Mouse (Mus musculus) embryonic facial prominence, embryonic 14.5 days (tissue): ENCODE measurements around the gene Cacng2. TPM values are rescaled to one million over a fixed set of nuclear protein-coding genes. Genes with fewer than 3 reads are reported as not detected.

Experiments used
- ATAC-seq: fragments of 200-750 bp; cut with Nextera tagmentation; 2 replicates; pipeline ENCODE4 v1.8.0; 2017; ENCODE audit warnings: low read depth, moderate number of reproducible peaks, moderate TSS enrichment
- DNase-seq: peaks from one replicate; pipeline ENCODE4 v3.0.0-alpha.2; 2015; ENCODE audit warnings: low spot score
- H3K27ac ChIP-seq: fragments of 300-500 bp; sonication (generic); replicated peaks from 2 replicates; pipeline ENCODE4 v1.5.1; 2014; ENCODE audit warnings: low read depth, mild to moderate bottlenecking, low read length, moderate library complexity
- H3K27me3 ChIP-seq: fragments of 300-500 bp; sonication (generic); replicated peaks from 2 replicates; pipeline ENCODE4 v1.6.1; 2014; ENCODE audit warnings: low read length; ENCODE audit not compliant: control insufficient read depth, insufficient read depth
- H3K36me3 ChIP-seq: fragments of 300-500 bp; sonication (generic); 2 replicates; pipeline ENCODE4 v1.6.1; 2014; ENCODE audit warnings: low read length, mixed read lengths; ENCODE audit not compliant: control insufficient read depth, insufficient read depth
- H3K4me1 ChIP-seq: fragments of 300-500 bp; sonication (generic); 2 replicates; pipeline ENCODE4 v1.6.1; 2014; ENCODE audit warnings: antibody characterized with exemption, low read length; ENCODE audit not compliant: control insufficient read depth, insufficient read depth
- H3K4me2 ChIP-seq: fragments of 300-500 bp; sonication (generic); 2 replicates; pipeline ENCODE4 v1.6.1; 2014; ENCODE audit warnings: low read depth, mild to moderate bottlenecking, low read length, moderate library complexity, mixed read lengths
- H3K4me3 ChIP-seq: fragments of 300-500 bp; sonication (generic); 2 replicates; pipeline ENCODE4 v1.5.1; 2014; ENCODE audit warnings: low read depth, mild to moderate bottlenecking, low read length
- H3K9ac ChIP-seq: fragments of 300-500 bp; sonication (generic); 2 replicates; pipeline ENCODE4 v1.6.1; 2014; ENCODE audit warnings: low read depth, mild to moderate bottlenecking, low read length, moderate library complexity, mixed read lengths
- H3K9me3 ChIP-seq: fragments of 300-500 bp; sonication (generic); 2 replicates; pipeline ENCODE4 v1.6.1; 2016; ENCODE audit warnings: low read length; ENCODE audit not compliant: control insufficient read depth
- WGBS: fragments of 180-500 bp; shearing (Covaris S2); extraction: QIAGEN DNeasy Blood & Tissue Kit; methylation state at CpG from one replicate; pipeline ENCODE4 v1.1.7; 2014; 5-methylcytosine and 5-hydroxymethylcytosine counted together
- polyA plus RNA-seq: library from polyadenylated mRNA; unstranded; fragments of >200 nt; fragmentation: Nextera tagmentation; extraction: Ambion mirVana; gene quantifications from 2 replicates; pipeline ENCODE4 v1.2.1, GENCODE M21; 2014

Gene Cacng2
- polyA plus RNA-seq, 1 experiment from 2014 or later: 0.13 TPM

GRCm38 (mm10) chr15:78050682-78051081 lies 69.1 kb downstream of the Cacng2 start:
- Histone ChIP-seq H3K27me3 (no peaks in the 10 kb centered on the region), H3K27ac (no peak overlapping the region), H3K4me1 (no peaks in the 10 kb centered on the region), H3K9ac (no peak overlapping the region), H3K4me2 (no peak overlapping the region), H3K9me3 (no peaks in the 10 kb centered on the region), H3K4me3 (no peak overlapping the region), H3K36me3 (no peaks in the 10 kb centered on the region)
- DNase-seq: no peak
- 86% methylated on average over 10 of the region's 10 CpGs for WGBS
- ATAC-seq: no peak

- DNase-seq: no peak
- WGBS: 70% methylated on average over 2 of the region's 2 CpGs
- Histone ChIP-seq H3K9ac (no peak overlapping the region), H3K9me3 (no peaks in the 10 kb centered on the region), H3K27ac (no peak overlapping the region), H3K36me3 (no peaks in the 10 kb centered on the region), H3K27me3 (no peaks in the 10 kb centered on the region), H3K4me1 (no peaks in the 10 kb centered on the region), H3K4me2 (no peak overlapping the region), H3K4me3 (no peak overlapping the region)
- ATAC-seq: no peak
Measured at GRCm38 (mm10) chr15:78049933-78050332, 69.9 kb downstream of the Cacng2 start.

GRCm38 (mm10) chr15:78045842-78046241 lies 74.0 kb downstream of the Cacng2 start:
- H3K9ac ChIP-seq: no peak overlapping the region
- no peak for ATAC-seq
- H3K27ac ChIP-seq: no peak overlapping the region
- H3K9me3 ChIP-seq: no peaks in the 10 kb centered on the region
- WGBS: 66% methylated on average over 7 of the region's 7 CpGs
- H3K4me2 ChIP-seq: no peak overlapping the region
- H3K4me1 ChIP-seq: no peaks in the 10 kb centered on the region
- H3K27me3 ChIP-seq: no peaks in the 10 kb centered on the region
- no peak for DNase-seq
- no peaks in the 10 kb centered on the region for H3K36me3 ChIP-seq
- no peak overlapping the region for H3K4me3 ChIP-seq

- DNase-seq (no peak), ATAC-seq (no peak)
- Histone ChIP-seq H3K36me3 (no peaks in the 10 kb centered on the region), H3K4me1 (no peaks in the 10 kb centered on the region), H3K9ac (no peak overlapping the region), H3K27me3 (no peaks in the 10 kb centered on the region), H3K4me3 (no peak overlapping the region), H3K4me2 (no peak overlapping the region), H3K27ac (no peak overlapping the region), H3K9me3 (no peaks in the 10 kb centered on the region)
- WGBS: 65% methylated on average over 7 of the region's 7 CpGs
Measured at GRCm38 (mm10) chr15:78045314-78045713, 74.5 kb downstream of the Cacng2 start.

- Histone ChIP-seq H3K4me1 (no peaks in the 10 kb centered on the region), H3K36me3 (no peaks in the 10 kb centered on the region), H3K4me2 (no peak overlapping the region), H3K27ac (no peak overlapping the region), H3K9ac (no peak overlapping the region), H3K4me3 (no peak overlapping the region), H3K27me3 (no peaks in the 10 kb centered on the region), H3K9me3 (no peaks in the 10 kb centered on the region)
- 75% methylated on average over 6 of the region's 6 CpGs for WGBS
- DNase-seq: no peak
- no peak for ATAC-seq
Measured at GRCm38 (mm10) chr15:78044826-78045225, 75.0 kb downstream of the Cacng2 start.

- no peaks in the 10 kb centered on the region for H3K36me3 ChIP-seq
- no peaks in the 10 kb centered on the region for H3K27me3 ChIP-seq
- WGBS: 90% methylated on average over 8 of the region's 8 CpGs
- H3K4me1 ChIP-seq: no peaks in the 10 kb centered on the region
- no peaks in the 10 kb centered on the region for H3K9me3 ChIP-seq
- no peak overlapping the region for H3K27ac ChIP-seq
- no peak overlapping the region for H3K9ac ChIP-seq
- ATAC-seq (no peak), DNase-seq (no peak)
- H3K4me3 ChIP-seq: no peak overlapping the region
- no peak overlapping the region for H3K4me2 ChIP-seq
Measured at GRCm38 (mm10) chr15:78042706-78043105, 77.1 kb downstream of the Cacng2 start.

GRCm38 (mm10) chr15:78037626-78038025 lies 82.2 kb downstream of the Cacng2 start:
- ATAC-seq (no peak), DNase-seq (no peak)
- Histone ChIP-seq H3K4me2 (no peak overlapping the region), H3K27me3 (no peaks in the 10 kb centered on the region), H3K4me3 (no peak overlapping the region), H3K9me3 (no peaks in the 10 kb centered on the region), H3K4me1 (no peaks in the 10 kb centered on the region), H3K36me3 (no peaks in the 10 kb centered on the region), H3K27ac (no peak overlapping the region), H3K9ac (no peak overlapping the region)
- 88% methylated on average over 10 of the region's 10 CpGs for WGBS

- Histone ChIP-seq H3K4me2 (no peak overlapping the region), H3K27ac (no peak overlapping the region), H3K27me3 (no peaks in the 10 kb centered on the region), H3K9ac (no peak overlapping the region), H3K4me3 (no peak overlapping the region), H3K36me3 (no peaks in the 10 kb centered on the region), H3K9me3 (no peaks in the 10 kb centered on the region), H3K4me1 (no peaks in the 10 kb centered on the region)
- DNase-seq (no peak), ATAC-seq (no peak)
- 44% methylated on average over 2 of the region's 2 CpGs for WGBS
Measured at GRCm38 (mm10) chr15:78036586-78036985, 83.2 kb downstream of the Cacng2 start.

GRCm38 (mm10) chr15:78029938-78030337 lies 89.9 kb downstream of the Cacng2 start:
- Histone ChIP-seq H3K4me2 (no peak overlapping the region), H3K9ac (no peak overlapping the region), H3K4me1 (no peaks in the 10 kb centered on the region), H3K9me3 (no peaks in the 10 kb centered on the region), H3K27me3 (no peaks in the 10 kb centered on the region), H3K27ac (no peak overlapping the region), H3K36me3 (no peaks in the 10 kb centered on the region), H3K4me3 (no peak overlapping the region)
- no peak for DNase-seq
- 68% methylated on average over 8 of the region's 8 CpGs for WGBS
- no peak for ATAC-seq
